Mouse (Mus musculus) liver, embryonic 14.5 days (tissue): ENCODE measurements around the gene Kcnj13. TPM values are rescaled to one million over a fixed set of nuclear protein-coding genes. Genes with fewer than 3 reads are reported as not detected.

ENCODE experiments used
- ATAC-seq: fragments of 200-750 bp; cut with Nextera tagmentation; 2 replicates; pipeline ENCODE4 v1.8.0; 2017; ENCODE audit warnings: moderate number of reproducible peaks, mild to moderate bottlenecking, moderate library complexity; ENCODE audit not compliant: insufficient read depth
- DNase-seq, 3 experiments: peaks; one replicate each; pipeline ENCODE4 v3.0.0-alpha.2; 2012 to 2013; ENCODE audit warnings: low read depth in 3 of 3, low spot score in 3 of 3
- H3K27ac ChIP-seq: fragments of 300-500 bp; sonication (generic); 2 replicates; pipeline ENCODE4 v1.5.1; 2014; ENCODE audit warnings: moderate library complexity, mild to moderate bottlenecking, control low read depth, inconsistent platforms
- H3K27me3 ChIP-seq: fragments of 300-500 bp; sonication (generic); 2 replicates; pipeline ENCODE4 v1.6.1; 2014; ENCODE audit warnings: mild to moderate bottlenecking, low read length, moderate library complexity; ENCODE audit not compliant: control insufficient read depth, insufficient read depth
- H3K36me3 ChIP-seq: fragments of 300-500 bp; sonication (generic); replicated peaks from 2 replicates; pipeline ENCODE4 v1.6.1; 2014; ENCODE audit warnings: low read depth; ENCODE audit not compliant: control insufficient read depth, insufficient read depth
- H3K4me1 ChIP-seq, 2 experiments: fragments of 200-500 bp in 1 of 2; fragments of 300-500 bp in 1 of 2; sonication (generic) in 1 of 2; replicated peaks; 2 replicates each; pipeline ENCODE4 v1.6.1; 2012 to 2014; ENCODE audit warnings: antibody characterized with exemption in 1 of 2, inconsistent platforms in 1 of 2, low read length in 1 of 2; ENCODE audit not compliant: control insufficient read depth in 2 of 2, insufficient read depth in 2 of 2
- H3K4me2 ChIP-seq: fragments of 300-500 bp; sonication (generic); 2 replicates; pipeline ENCODE4 v1.6.1; 2014; ENCODE audit warnings: low read depth, mild to moderate bottlenecking, control low read depth, moderate library complexity
- H3K4me3 ChIP-seq, 2 experiments: fragments of 200-500 bp in 1 of 2; fragments of 300-500 bp in 1 of 2; sonication (generic) in 1 of 2; 2 replicates each; pipeline ENCODE4 v1.5.1; 2012 to 2014; ENCODE audit warnings: low read depth in 2 of 2, low read length in 2 of 2, mild to moderate bottlenecking in 2 of 2, control low read depth in 1 of 2, inconsistent platforms in 1 of 2, moderate library complexity in 1 of 2; ENCODE audit not compliant: insufficient read depth in 1 of 2
- H3K9ac ChIP-seq: fragments of 300-500 bp; sonication (generic); replicated peaks from 2 replicates; pipeline ENCODE4 v1.6.1; 2014; ENCODE audit warnings: mild to moderate bottlenecking, control low read depth, moderate library complexity
- H3K9me3 ChIP-seq: fragments of 300-500 bp; sonication (generic); 2 replicates; pipeline ENCODE4 v1.6.1; 2016; ENCODE audit warnings: low read length, mixed read lengths; ENCODE audit not compliant: control insufficient read depth
- CTCF ChIP-seq: IDR thresholded peaks from 2 replicates; pipeline ENCODE4 v1.5.1; 2016; ENCODE audit warnings: antibody characterized with exemption, low read depth, control low read depth
- EP300 ChIP-seq: IDR thresholded peaks from 2 replicates; pipeline ENCODE4 v1.6.1; 2016; ENCODE audit warnings: antibody characterized with exemption, low read depth
- WGBS: fragments of 180-500 bp; shearing (Covaris S2); extraction: QIAGEN DNeasy Blood & Tissue Kit; methylation state at CpG from one replicate; pipeline ENCODE4 v1.1.7; 2014; ENCODE audit not compliant: insufficient replicate concordance; 5-methylcytosine and 5-hydroxymethylcytosine counted together
- polyA plus RNA-seq, 2 experiments: library from polyadenylated mRNA; depleted of rRNA in 1 of 2; stranded (reverse) in 1 of 2; unstranded in 1 of 2; fragments of >200 nt; fragmentation: Nextera tagmentation in 1 of 2; extraction: Ambion mirVana in 1 of 2; gene quantifications; 2 replicates each; pipeline versions ENCODE4 v1.2.1 to v1.2.3; 2012 to 2014

Gene Kcnj13
- polyA plus RNA-seq, 2 experiments, result not detected

DNA sequence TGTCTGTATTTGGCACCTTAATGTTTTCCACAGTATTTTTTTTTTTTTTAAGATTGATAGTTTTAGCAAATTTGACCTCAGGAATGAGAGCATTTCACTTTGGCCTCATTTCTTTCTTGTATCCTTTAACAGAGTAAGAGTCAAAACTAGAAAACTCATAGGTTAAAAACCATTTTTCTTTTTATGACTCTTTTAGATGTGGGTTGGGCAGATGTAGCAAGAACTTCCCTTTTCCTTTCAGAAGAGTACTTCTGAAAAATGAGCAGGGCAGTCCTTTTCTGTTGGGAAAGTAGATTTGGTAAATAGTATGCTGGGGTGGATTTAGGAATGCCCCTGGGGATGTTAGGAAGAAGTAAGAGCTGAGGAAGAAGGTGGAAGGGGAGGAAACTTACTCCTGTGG is 11.5 kb upstream of the Kcnj13 start:
- no peaks in the 10 kb centered on the region for H3K9me3 ChIP-seq
- no peak for ATAC-seq
- no peaks in the 10 kb centered on the region for H3K27me3 ChIP-seq
- H3K36me3 ChIP-seq, result peaks cover 39% of the 10 kb centered on the region
- no peak overlapping the region for H3K4me2 ChIP-seq
- no peak overlapping the region for H3K27ac ChIP-seq
- DNase-seq, result no peak
- H3K9ac ChIP-seq, result no peak overlapping the region
- H3K4me3 ChIP-seq, result no peak overlapping the region
- TF ChIP-seq CTCF, result no peak
- TF ChIP-seq EP300, result no peak
- no peaks in the 10 kb centered on the region for H3K4me1 ChIP-seq

DNA sequence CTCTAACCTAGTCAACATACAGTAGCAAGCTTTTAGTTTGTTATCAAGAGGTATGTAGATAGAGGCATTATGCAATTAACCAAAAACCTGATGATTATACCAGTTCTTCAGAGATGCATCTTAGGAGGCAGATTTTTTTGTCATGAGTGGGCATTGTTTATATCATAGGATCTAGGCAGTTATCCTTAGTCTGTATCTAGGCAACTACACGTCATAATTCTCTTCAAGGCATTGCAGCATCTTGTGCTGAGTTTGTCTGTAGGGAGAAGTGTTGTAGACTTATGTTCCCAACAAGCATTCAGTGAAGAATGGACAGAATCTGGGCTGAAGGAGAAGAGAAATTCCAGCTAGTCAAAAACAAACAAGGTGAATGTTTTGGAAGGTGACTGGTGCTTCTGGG is 10.2 kb upstream of the Kcnj13 start:
- TF ChIP-seq EP300 (no peak), CTCF (no peak)
- DNase-seq (no peak), ATAC-seq (no peak)
- Histone ChIP-seq H3K4me1 (no peaks in the 10 kb centered on the region), H3K9ac (no peak overlapping the region), H3K4me2 (no peak overlapping the region), H3K9me3 (no peaks in the 10 kb centered on the region), H3K27me3 (no peaks in the 10 kb centered on the region), H3K4me3 (no peak overlapping the region), H3K36me3 (peaks cover 33% of the 10 kb centered on the region), H3K27ac (no peak overlapping the region)
- 65% methylated on average over 1 of the region's 1 CpGs for WGBS

- H3K27ac ChIP-seq, result no peak overlapping the region
- TF ChIP-seq EP300 (no peak), CTCF (no peak)
- 82% methylated on average over 7 of the region's 7 CpGs for WGBS
These were observed 2.5 kb upstream of the Kcnj13 start for GRCm38 (mm10) chr1:87396923-87397586.

DNA sequence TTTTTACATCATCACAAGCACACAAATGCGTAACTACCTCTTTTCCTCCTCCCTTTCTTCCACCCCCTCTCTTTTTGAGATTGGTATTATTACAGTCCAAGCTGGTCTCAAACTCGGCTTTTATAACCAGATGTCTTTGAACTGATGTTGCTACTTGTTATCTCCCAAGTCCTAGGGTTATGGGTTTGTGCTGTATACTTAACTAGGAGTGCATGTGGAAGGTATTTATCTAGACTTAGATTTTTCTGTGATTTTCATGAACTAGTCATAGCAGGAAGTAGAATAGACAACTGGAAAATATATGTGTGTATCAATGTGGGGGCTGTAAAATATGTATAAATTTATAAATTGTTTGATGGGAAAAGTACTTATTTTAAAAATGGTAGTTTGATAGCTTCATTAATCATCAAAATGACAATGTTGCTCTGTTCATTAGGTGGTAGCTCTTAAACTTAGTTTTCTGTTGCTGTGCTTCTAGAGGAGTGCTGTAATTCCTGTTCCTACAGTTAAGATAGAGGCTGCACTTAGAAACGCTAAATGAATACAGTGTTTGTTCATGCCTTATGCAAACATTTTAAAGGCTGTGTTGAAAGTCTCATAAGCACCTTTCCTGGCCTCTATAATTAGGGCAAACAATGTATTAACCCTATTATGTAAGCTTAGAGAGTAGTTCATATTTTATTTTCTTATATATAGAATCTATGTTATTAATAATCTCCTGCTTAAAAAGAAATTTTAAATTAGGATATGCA is 909 bp downstream of the Kcnj13 start:
- H3K9ac ChIP-seq, result no peak overlapping the region
- TF ChIP-seq EP300 (no peak), CTCF (no peak)
- H3K27me3 ChIP-seq, result no peaks in the 10 kb centered on the region
- no peak overlapping the region for H3K4me3 ChIP-seq
- ATAC-seq (no peak), DNase-seq (no peak)
- no peak overlapping the region for H3K27ac ChIP-seq
- H3K9me3 ChIP-seq, result no peaks in the 10 kb centered on the region
- peaks cover 2% of the 10 kb centered on the region; the same call in 1 of the 2 replicates for H3K36me3 ChIP-seq
- WGBS, result 74% methylated on average over 3 of the region's 3 CpGs
- no peak overlapping the region for H3K4me2 ChIP-seq
- H3K4me1 ChIP-seq, result no peaks in the 10 kb centered on the region

More at GRCm38 (mm10) chr1:87396923-87397586, 2.5 kb upstream of the Kcnj13 start:
- ATAC-seq, result no peak
- Histone ChIP-seq H3K9ac (no peak overlapping the region), H3K4me3 (no peak overlapping the region), H3K9me3 (no peaks in the 10 kb centered on the region), H3K4me1 (no peaks in the 10 kb centered on the region), H3K27me3 (no peaks in the 10 kb centered on the region), H3K4me2 (no peak overlapping the region), H3K36me3 (no peaks in the 10 kb centered on the region)
- DNase-seq, result no peak

- Histone ChIP-seq H3K36me3 (peaks cover 2% of the 10 kb centered on the region), H3K4me2 (peak overlapping the region; percentile 29), H3K27me3 (no peaks in the 10 kb centered on the region), H3K4me3 (no peak overlapping the region), H3K4me1 (peaks cover 6 to 8% of the 10 kb centered on the region in 2 experiments), H3K27ac (no peak overlapping the region), H3K9ac (no peak overlapping the region), H3K9me3 (no peaks in the 10 kb centered on the region)
- WGBS, result 44% methylated on average over 9 of the region's 9 CpGs
- TF ChIP-seq CTCF (no peak), EP300 (no peak)
- peak in 2 of 3 experiments; percentile 4 to 17 for DNase-seq
- ATAC-seq, result no peak
These were observed 8.0 kb downstream of the Kcnj13 start for GRCm38 (mm10) chr1:87386436-87387092.
